ENCODE assay signal across 8 mouse cellular contexts in genomic region chr3:84695867-84696361, GRCm38 (mm10). TPM values are rescaled to one million over a fixed set of nuclear protein-coding genes. Genes with fewer than 3 reads are reported as not detected.
A peak's percentile ranks its signal among the peaks of the same experiment; 100 is the strongest.
DNase-seq lines count a peak whose midpoint lies in the region; ATAC-seq and TF ChIP-seq lines count a peak whose summit lies in the region.

No protein-coding gene starts in this region.

- no peaks in the 10 kb centered on the region for H3K9me3 ChIP-seq in embryonic facial prominence, embryonic 14.5 days (ENCODE audit: control insufficient read depth, low read length)

- H3K4me3 ChIP-seq in left cerebral cortex, adult 2 months, result peak overlapping the region; percentile 28; the same call in 1 of the 2 replicates
- H3K4me3 ChIP-seq in embryonic facial prominence, embryonic 14.5 days (ENCODE audit: low read depth, low read length), result no peak overlapping the region

- intact Hi-C loops in left cerebral cortex, adult 2 months (cut with DNase I), result loop anchor here (1.0 to 10.0 kb wide), 3 partner anchors 119 to 193 kb away; partner anchors contain the start of gene Fbxw7

- WGBS in embryonic facial prominence, embryonic 14.5 days, result 58% methylated on average over 9 of the region's 9 CpGs

- no peak overlapping the region for H3K27ac ChIP-seq in left cerebral cortex, adult 2 months
- no peak overlapping the region for H3K27ac ChIP-seq in embryonic facial prominence, embryonic 14.5 days (replicated peaks; ENCODE audit: low read depth, low read length)

- H3K4me2 ChIP-seq in embryonic facial prominence, embryonic 14.5 days (ENCODE audit: low read depth, low read length), result peak overlapping the region; percentile 43

- no peak overlapping the region for H3K9ac ChIP-seq in embryonic facial prominence, embryonic 14.5 days (ENCODE audit: low read depth, low read length)

- DNase-seq in adrenal gland, adult (ENCODE audit: inconsistent age in 2 of 2, low spot score in 1 of 2), result peak; percentile 74 to 85
- DNase-seq in adrenal gland, postnatal 4 days (ENCODE audit: low spot score in 2 of 2), result no peak
- DNase-seq in left cerebral cortex, adult 2 months (ENCODE audit: extremely low spot score in 1 of 2, low spot score in 2 of 2), result peak in 1 of 2 experiments; percentile 10
- no peak for DNase-seq in left cerebral cortex, adult 9 months (ENCODE audit: low spot score in 2 of 2)
- peak; percentile 20 for DNase-seq in embryonic facial prominence, embryonic 14.5 days (ENCODE audit: low spot score)
- peak; percentile 79 for DNase-seq in lung, postnatal 10 days
- DNase-seq in frontal cortex, adult 2 months (ENCODE audit: extremely low spot score in 1 of 2, low spot score in 1 of 2), result no peak
- no peak for DNase-seq in thymus, postnatal 4 days

- H3K36me3 ChIP-seq in embryonic facial prominence, embryonic 14.5 days (ENCODE audit: control insufficient read depth, insufficient read depth, low read length), result no peaks in the 10 kb centered on the region

- 0 out of 2 replicates have a peak, but pooled peaks cover 11% of the 10 kb centered on the region for H3K4me1 ChIP-seq in embryonic facial prominence, embryonic 14.5 days (ENCODE audit: control insufficient read depth, insufficient read depth, low read length)

- TF ChIP-seq CTCF in left cerebral cortex, adult 2 months (IDR thresholded peaks at IDR 0.05), result no peak

- ATAC-seq in embryonic facial prominence, embryonic 14.5 days (ENCODE audit: low read depth), result peak; percentile 26

- no peaks in the 10 kb centered on the region for H3K27me3 ChIP-seq in embryonic facial prominence, embryonic 14.5 days (replicated peaks; ENCODE audit: control insufficient read depth, insufficient read depth, low read length)

RNA-seq across cellular contexts. Expression of gene Tmem154, which starts 29.9 kb away (rescaled TPM):
- 1 to 10 TPM; 4.1 to 5.0 TPM for total RNA-seq in adrenal gland, postnatal 4 days (2021)
- total RNA-seq in left cerebral cortex, adult 2 months (2021), result under 1 TPM; 0.23 to 0.36 TPM
- polyA plus RNA-seq in embryonic facial prominence, embryonic 14.5 days (2014; fragmentation: Nextera tagmentation; extraction: Ambion mirVana), result 4.6 TPM in 2 replicates
- polyA plus RNA-seq in frontal cortex, adult 2 months (2012; rRNA removed), result 0.70 and 0.80 TPM in 2 replicates

Comparison
In these comparisons a context has a peak if more than half of its experiments do, and no peak if none do; other contexts are left out.
1. DNase-seq: peak in adrenal gland, adult (2 of 2), embryonic facial prominence, embryonic 14.5 days (single experiment) and lung, postnatal 10 days (single experiment); none in adrenal gland, postnatal 4 days (0 of 2), left cerebral cortex, adult 9 months (0 of 2), frontal cortex, adult 2 months (0 of 2) and thymus, postnatal 4 days (single experiment).